Mouse (Mus musculus) layer of hippocampus, adult 8-10 months (tissue): ENCODE measurements at regions not wholly inside any gene's neighbourhood (a gene's known extent, or its start where the extent isn't known, plus 50 kb on each side); places are given as distances from the start of the nearest gene placed in this dataset.
A peak's percentile ranks its signal among the peaks of the same experiment; 100 is the strongest.

Experiments
- DNase-seq, 2 experiments: peaks; one replicate each; pipeline ENCODE4 v3.0.0; 2022; ENCODE audit warnings: low spot score in 2 of 2

DNA sequence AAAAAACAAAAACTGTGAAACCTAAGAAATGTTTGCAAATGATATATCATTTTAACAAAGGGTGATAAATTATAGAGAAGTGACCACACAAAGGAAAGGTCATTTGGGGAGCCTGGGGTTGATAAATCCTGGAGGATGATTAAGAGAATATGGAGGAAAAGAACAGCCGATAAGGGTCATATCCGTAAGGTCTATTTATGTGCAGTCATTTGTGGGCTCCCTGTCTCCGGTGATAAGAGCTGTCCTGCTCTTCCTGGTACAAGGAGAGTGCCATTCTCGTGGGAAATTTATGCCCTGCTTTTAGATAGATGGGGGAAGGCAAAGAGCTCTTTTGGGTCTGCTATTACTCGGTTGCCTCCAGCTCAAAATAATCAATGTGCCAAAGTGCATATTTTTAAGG lies 175.9 kb upstream of the Jarid2 start:
- DNase-seq, result no peak

DNA sequence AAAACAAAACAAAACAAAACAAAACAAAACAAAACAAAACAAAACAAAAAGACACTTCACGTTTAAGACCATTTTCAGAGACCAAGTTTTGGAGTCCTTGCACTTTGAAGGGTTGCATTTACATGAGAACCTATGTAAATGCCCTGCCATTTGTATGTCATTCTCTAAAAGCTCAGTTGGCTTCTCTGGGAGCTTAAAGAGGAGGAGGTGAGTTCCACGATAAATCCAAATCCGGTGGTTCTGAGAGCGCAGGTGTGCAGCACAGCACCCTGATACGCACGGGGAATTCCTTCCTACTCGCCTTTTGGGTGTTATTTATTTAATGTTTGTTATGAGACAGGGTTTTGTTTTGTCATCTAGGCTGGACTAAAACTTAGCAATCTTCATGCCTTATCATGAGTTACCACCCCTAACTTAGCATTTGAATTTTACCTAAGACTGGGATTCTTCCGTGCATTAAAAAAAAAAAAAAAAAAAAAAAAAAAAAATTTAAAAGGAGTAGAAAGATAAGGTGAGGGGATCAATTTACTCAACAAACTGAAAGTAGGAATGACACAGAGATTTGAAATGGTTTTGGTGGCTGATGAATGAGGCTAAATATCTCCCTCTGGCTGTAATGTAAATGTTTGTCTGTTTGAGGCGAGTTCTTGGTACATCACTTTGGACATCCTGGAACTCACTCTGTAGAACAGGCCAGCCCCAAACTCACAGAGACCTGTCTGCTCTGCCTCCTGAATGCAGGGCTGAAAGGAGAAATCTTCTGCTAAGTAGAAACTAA lies 174.4 kb upstream of the Jarid2 start:
- no peak for DNase-seq

DNA sequence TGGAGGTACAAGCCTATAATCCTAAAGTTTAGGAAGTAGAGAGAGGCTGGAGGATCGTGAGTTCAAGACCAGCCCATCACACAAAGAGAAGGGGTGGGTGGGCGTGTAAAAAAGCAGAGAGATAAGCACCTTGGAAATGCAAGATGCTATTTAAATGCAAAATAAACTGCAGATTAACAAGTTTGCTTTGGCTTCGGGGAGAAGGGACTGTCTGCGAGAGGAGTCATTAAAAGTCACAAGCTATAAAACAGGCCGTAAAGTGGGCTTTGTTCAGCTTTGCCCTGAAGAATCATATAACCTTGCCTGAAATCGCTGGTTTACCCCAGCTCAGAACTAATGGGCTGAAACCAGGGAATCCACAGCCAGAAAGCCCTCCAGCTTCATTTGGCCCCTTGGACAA lies 173.3 kb upstream of the Jarid2 start:
- DNase-seq, result no peak

DNA sequence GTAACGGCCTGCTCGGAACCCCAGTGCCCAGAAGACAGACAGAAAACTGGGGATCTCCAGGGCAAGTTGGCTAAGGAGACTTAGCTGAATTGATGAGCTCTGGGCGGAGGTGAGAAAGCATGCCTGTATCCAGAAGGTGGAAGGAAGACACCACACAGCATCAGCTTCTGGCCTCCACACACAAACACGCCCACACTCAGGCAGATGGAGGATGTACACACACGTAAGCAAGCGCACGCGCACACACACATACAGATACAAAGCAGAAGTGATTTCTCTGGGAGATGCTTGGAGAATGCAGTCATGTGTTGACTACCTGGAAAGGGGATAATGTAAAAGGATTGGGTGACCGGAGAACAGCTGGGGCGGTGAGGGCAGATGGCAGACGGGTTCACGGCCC lies 171.2 kb upstream of the Jarid2 start:
- DNase-seq, result peak; percentile 31 to 35

DNA sequence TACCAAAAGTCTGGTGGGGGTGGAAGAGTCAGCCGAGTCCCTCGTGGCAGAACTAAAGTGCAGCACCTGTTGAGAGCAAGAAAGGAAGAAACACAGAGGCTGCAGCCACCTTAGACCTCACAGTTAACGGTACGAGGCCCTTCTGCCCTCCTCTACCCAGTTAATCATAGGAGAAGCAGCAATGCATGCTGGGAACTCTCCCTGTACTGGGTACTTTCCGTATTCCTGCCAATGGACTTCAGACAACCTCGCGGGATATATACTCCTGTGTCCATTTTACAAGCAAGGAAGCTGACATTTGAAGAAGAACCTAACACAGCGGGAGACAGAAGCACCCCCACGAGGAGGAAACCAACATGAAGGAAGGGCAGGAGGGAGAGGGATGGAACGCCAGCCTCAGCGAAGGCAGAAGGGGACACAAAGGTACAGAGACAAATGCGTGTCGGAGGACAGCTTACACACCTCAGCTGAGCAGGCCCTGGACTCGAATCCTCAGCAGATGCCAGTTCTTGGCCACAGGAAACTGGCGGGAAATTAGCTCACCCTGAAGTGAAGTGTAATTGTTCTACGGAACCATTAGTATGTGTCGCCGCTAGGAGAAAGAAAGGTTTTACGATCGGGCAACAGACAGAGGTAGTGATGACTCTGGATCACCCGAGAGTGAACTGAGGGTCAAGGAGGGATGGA lies 170.6 kb upstream of the Jarid2 start:
- DNase-seq, result no peak

DNA sequence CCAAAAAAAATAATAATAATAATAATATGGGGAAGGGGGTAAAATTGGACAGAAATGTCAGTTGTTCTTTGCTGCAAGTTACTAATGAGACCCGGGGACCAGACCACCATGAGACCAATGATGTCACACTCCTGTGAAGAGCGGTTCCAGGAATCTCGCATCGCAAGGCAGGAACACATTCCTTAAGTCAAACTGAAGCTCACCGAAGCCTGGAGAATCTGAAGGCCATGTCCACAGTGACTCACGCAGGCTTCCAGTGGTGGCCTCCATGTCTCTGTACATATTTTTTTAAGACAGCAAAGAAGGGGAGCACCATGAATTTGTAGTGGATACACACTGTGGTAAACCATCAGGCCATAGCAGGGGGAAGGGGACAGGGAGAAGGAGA lies 170.1 kb upstream of the Jarid2 start:
- DNase-seq, result no peak

DNA sequence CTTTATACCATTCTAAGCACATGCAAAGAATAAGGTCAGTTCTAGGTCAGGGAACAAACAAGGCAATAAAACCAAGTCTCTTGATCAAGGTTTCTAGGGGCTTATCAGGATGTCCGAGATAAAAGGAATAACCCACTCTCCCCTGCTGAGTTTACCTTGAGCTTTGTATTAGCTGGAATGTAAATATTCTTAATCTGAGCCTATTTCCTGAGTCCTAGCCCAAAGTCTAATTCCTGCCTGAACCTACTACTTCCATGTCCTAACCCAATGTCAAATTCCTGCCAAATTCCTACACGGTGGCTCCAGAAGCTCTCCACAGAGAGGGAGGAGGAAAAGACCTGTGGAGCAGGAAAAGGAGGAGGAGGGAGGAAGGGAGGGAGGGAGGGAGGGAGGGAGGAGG lies 169.6 kb upstream of the Jarid2 start:
- no peak for DNase-seq

DNA sequence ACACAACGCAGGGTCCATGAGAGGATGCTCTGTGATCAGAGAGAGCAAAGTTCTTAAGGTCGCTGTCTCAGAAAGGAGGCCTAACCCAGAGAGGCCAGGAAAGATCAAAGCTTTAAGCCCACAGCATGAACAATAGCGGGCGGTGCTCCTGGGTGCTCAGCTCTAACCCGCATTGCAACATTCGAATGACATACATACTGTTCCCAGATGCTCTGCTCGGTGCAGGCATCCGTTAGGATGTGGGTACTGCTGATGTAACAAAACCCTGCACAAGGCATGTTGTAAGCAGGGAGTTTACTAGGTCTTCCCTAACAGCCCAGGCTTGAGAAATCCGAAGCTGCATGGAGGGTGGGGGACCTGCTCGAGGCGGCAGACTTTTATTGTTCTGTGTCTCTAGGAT lies 164.6 kb upstream of the Jarid2 start:
- DNase-seq, result no peak

DNA sequence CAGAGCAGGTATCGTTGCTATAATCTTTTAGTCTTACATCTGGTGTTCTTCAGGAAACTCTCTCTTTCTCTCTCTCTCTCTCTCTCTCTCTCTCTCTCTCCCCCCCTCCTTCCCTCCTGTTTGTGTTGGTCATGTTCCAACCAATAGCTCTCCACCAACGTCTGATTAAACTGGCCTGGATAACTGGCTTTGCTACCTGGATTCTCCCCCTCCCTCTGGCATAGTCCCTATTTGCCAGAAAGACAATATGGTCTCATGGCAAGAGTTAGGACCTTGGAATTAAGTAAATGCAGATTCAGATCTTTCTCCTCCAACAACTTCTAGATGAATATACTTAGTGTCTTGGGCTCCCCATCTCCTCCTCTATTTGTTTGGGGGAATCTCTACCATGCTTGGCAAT lies 161.6 kb upstream of the Jarid2 start:
- no peak for DNase-seq

DNA sequence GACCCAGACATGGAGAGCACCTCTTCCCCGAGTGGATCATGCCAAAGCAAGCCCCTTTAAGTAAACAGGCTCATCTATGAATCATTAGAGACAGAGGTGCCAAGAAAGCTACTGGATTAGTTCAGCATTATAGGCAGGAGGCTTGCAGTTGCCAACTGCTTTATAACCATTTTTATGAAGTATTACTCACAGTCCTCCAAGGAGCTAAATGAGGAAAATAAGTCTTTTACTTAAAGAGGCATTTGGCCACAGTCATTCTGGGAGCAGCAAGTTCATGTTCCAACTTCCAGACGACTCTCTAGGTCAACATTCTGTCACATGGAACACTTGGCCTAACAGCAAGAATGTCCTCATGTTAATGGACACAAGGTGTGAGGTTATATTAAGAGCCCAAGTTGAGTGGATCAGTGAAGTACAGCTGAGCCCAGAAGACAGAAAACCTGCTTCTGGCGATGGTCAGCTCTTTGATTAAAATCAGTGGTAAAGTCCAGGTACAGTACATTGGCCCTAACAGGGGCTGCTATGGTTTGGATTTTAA lies 160.0 kb upstream of the Jarid2 start:
- no peak for DNase-seq

DNA sequence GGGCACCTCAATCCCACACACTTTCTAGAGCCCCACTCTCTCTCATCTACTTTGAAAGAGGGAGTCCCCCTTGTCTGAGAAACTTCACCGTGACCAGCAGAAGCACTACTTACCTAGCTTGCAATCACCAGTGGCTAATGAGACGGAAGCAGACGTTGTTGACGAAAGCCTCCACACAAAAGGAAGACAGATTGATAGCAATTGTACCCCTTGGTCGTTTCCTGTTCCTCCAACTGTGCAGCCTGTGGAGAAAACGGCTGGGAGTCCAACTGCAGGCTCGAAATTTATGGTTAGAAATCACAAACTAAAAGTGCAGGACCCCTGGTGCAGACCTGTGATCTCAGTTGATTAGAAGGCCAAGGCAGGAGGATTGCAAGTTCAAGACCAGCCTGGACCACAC lies 155.8 kb upstream of the Jarid2 start:
- no peak for DNase-seq

DNA sequence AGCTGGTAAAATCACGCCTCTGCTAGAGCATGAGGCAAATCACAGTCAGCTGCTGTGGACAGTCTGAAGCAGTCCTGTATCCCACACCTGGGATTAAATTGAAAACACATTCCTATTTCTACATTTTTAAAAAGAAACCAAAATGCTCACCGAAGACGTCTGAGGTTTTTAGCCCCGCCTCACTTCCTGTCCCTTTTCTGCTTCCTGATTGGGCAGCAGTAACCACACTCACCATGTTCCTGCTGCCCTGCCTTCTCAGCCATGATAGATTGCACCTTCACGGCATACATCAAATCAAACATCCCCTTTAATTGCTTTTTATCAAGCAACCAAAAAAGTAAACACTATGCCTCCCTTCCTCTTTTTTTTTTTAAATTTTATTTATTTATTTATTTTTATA lies 150.1 kb upstream of the Jarid2 start:
- DNase-seq, result no peak

DNA sequence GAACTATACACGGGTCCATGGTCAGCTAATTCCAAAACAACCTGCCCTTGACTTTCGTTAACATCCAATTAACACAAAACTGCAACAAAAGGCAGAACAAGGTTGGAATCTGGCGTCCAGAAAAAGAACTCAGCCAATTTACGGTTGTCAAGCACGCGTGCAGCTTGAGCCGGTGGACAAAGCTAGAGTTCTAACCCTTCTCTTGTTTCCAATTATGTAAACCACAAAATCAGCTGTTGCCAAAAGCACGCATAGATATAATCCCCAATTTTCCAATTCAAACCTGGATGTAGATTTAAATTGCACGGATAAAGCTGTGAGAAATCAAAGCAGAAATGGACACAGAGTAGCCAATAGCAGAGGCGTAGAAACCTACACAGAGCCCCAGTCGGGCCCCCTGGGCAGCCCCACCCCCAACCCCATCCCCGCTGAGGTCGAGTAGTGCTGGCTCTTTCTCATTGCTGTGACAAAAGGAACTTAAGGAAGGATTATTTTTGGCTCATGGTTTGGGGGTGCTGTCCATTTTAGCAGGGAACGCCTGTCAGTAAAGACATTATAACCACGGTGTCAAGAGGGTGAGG lies 149.0 kb upstream of the Jarid2 start:
- DNase-seq, result no peak

DNA sequence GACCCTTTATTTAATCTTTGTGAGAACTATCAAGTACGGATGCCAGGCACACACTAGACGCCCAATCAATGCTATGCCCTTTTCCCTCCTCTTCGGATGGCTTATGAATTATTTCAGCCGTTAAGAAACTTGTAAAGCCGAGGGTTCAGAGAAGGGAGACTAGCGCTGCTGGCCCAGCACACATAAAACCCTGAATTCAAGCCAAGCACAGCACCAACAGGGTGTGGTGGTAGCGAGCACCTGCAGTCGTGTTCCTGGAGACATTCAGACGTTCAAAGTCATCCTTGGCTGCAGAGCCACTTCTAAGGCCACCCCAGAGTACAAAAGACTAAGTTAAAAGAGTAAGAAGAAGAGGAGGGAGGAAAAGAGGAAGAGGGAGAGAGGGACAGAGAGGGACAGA lies 148.5 kb upstream of the Jarid2 start:
- DNase-seq, result no peak

DNA sequence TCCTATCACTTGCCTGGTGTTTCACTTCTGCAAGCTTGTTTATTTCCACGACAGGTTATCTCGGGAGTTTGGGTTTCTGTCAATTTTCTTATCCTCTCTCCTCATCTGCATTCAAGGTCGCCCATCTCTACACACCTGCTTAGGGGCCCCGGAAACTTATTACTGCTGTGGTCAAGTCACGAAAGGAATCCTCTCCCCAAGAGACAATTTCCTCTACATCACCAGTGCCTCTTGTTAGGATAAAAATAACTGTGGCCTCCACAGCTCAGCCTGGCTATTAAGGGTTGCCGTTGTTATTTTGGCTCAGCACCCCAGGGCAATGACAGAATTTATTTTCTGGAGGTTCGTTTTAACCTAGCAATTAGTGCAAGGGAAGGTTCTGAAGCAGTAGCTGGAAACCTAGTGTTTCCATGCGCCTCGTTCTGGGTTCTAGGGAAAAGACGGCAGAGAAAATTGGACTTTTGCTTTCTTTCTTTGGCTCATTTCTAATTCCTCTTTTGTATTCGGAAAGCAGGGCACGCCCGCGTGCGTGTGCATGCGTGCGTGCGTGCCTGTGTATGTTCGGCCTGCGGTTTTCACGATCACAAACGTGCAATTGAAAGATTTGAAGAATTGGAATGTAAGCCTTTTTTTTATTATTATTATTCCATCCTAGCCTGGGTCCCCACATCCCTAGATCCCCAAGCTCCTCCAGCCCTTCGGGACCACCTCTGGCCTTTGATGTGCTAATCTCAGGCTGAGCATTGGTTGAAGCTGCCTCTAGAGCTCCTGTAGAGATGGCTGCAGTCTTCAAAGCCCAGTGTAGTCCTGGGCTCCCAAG lies 147.1 kb upstream of the Jarid2 start:
- DNase-seq, result no peak

DNA sequence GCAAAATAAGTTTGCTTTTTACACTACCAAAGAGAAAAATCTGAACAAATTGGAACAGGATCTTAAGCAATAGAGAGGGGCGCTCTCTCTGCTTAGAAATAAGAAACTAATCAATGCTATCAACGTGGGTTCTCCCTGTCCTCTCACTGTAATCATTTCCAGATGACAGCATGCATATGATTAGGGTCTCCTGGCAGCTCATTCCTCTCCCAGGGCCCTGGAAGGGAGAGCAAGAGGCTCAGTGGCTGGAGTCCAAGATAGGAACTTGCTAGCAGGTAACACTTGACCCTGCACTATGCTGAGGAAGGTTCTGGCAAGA lies 146.5 kb upstream of the Jarid2 start:
- no peak for DNase-seq

DNA sequence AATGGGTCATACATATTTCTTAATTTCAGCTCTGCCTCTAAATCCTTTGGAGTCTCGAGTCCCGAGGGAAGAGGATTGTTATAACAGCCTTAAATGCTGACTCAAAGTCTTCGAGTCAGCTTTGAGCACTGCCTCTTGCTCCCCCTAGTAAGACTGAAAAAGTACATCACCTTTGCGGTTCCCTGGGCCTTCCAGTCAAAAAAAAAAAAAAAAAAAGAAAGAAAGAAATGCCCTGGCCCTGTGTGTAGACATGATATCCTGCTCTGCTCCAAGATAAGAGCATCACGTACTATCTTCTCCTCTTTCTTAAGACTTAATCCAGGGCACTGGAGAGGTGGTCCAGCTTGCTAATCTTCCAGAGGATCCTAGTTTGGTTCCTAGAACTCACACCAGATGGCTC lies 145.7 kb upstream of the Jarid2 start:
- no peak for DNase-seq

DNA sequence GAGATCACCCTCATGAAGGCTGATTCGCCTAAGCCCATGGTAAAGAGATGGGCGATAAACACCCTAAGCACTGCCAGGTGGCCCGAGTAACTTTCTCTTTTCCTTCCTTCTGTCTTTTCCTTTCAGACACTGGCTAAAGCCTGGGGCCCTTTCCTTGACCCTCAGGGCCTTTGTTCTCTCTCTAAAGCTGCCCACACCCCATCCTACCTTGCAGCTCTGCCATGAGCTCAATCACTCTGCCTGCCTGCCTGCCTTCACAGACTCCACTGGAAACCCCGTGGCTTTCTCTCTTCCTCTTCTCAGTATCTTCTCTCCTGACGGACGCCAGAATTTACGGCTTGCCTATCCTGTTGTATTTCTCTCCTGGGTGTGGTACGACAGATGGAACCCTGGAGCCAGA lies 145.1 kb upstream of the Jarid2 start:
- DNase-seq, result no peak

DNA sequence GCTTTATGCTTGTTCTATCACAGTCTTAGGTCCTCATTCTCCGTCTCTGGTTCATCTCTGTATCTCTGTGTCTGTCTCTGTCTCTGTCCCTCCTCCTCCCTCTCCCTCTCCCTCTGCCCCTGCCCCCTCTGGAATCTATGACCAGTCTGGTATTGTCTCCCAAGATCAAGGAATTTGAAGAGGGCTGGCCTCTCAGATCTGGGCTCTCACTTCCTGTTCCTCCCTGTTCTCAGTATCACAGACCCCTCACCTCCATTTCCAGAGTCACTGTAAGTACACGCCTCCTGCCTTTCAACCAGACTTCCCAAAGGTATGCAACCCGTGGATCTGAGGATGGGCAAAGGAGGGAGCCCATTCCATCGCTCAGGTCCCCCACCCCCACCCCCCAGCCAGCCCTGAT lies 144.7 kb upstream of the Jarid2 start:
- DNase-seq, result no peak

DNA sequence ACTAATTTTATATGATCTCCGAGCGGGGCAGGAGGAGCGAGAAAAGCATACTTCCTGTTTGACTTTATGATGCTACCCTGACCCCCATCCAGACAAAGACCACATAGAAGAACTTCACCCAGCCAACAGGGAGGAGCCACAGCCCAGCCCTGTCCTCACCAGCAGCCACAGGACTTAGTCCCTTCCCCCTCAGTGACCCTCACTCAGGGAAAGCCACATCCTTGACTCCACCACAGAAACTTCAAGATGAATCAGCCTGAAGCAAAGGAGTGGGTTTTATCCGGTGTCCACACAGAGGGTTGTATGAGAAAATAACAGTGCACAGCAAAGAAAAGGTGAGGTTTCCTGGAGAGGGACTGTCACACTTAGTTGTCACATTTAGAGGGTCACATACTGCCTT lies 141.4 kb upstream of the Jarid2 start:
- no peak for DNase-seq

DNA sequence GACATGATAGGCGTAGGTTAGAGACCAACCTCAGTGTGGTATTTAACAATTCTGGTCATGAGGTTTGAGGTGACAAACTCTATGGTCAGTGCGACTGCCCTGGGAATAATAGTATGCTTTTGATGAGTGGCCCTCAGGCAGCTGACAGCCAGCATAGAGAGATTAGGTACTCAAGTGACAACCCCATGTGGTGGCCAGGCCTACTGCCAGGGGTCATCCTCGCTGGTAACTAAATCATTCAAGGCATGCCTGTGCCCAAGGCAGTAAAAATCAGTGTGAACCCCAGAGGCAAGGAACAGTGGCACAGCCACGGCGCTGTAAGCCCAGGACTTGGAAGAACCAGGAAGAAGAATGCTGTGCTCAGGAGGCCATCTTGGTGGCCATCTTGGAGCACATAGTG lies 134.6 kb upstream of the Jarid2 start:
- no peak for DNase-seq

DNA sequence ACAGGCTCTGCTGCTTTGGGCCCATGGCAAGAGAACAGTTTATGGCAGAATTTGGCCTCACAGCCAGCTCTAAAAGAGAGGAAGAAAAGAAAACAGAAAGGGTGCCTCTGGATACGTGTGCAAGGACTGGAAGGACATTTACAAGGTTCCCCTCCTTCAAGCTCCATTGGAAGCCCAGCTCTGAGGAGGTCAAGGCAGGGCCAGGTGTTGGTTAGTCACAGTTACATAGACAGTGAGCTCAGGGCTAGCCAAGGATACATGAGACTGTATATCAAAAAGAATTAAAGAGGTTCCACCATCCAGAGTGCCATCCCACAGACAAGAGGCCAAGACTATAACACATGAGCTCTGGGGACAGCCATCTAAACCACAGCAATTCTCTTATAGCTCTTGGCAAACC lies 131.6 kb upstream of the Jarid2 start:
- no peak for DNase-seq
